Mouse (Mus musculus) forebrain, embryonic 15.5 days (tissue): ENCODE results near the gene Zfp266. TPM values are rescaled to one million over a fixed set of nuclear protein-coding genes. Genes with fewer than 3 reads are reported as not detected.
A peak's percentile ranks its signal among the peaks of the same experiment; 100 is the strongest.
"Not testable (repeated sequence)": the region's sequence is repeated elsewhere in the genome, so short reads cannot be mapped to it uniquely, and the experiment has no call there.

Experiments used
- ATAC-seq: fragments of 200-750 bp; cut with Nextera tagmentation; replicated peaks from 2 replicates; pipeline ENCODE4 v1.8.0; 2017; ENCODE audit warnings: mild to moderate bottlenecking, moderate TSS enrichment, moderate library complexity
- H3K27ac ChIP-seq: fragments of 300-500 bp; sonication (generic); replicated peaks from 2 replicates; pipeline ENCODE4 v1.5.1; 2015; ENCODE audit warnings: mild to moderate bottlenecking, inconsistent platforms
- H3K27me3 ChIP-seq: fragments of 300-500 bp; sonication (generic); 2 replicates; pipeline ENCODE4 v1.6.1; 2015; ENCODE audit warnings: inconsistent platforms
- H3K36me3 ChIP-seq: fragments of 300-500 bp; sonication (generic); 2 replicates; pipeline ENCODE4 v1.6.1; 2015; ENCODE audit warnings: mild to moderate bottlenecking, inconsistent platforms
- H3K4me1 ChIP-seq: fragments of 300-500 bp; sonication (generic); 2 replicates; pipeline ENCODE4 v1.6.1; 2015; ENCODE audit warnings: inconsistent platforms
- H3K4me2 ChIP-seq: fragments of 300-500 bp; sonication (generic); replicated peaks from 2 replicates; pipeline ENCODE4 v1.6.1; 2015; ENCODE audit warnings: mild to moderate bottlenecking, inconsistent platforms
- H3K4me3 ChIP-seq: fragments of 300-500 bp; sonication (generic); 2 replicates; pipeline ENCODE4 v1.5.1; 2015; ENCODE audit warnings: mild to moderate bottlenecking, inconsistent platforms
- H3K9ac ChIP-seq: fragments of 300-500 bp; sonication (generic); replicated peaks from 2 replicates; pipeline ENCODE4 v1.6.1; 2015; ENCODE audit warnings: mild to moderate bottlenecking, inconsistent platforms
- H3K9me3 ChIP-seq: fragments of 300-500 bp; sonication (generic); 2 replicates; pipeline ENCODE4 v1.6.1; 2016; ENCODE audit warnings: inconsistent platforms
- WGBS: fragments of 180-500 bp; shearing (Covaris S2); methylation state at CpG from one replicate; pipeline ENCODE4 v1.1.7; 2015; ENCODE audit warnings: mixed read lengths; 5-methylcytosine and 5-hydroxymethylcytosine counted together
- polyA plus RNA-seq: library from polyadenylated mRNA; unstranded; fragments of >200 nt; fragmentation: Nextera tagmentation; extraction: Ambion mirVana; gene quantifications from 2 replicates; pipeline ENCODE4 v1.2.1, GENCODE M21; 2015

The Zfp266 gene
- polyA plus RNA-seq: 160 and 167 TPM in 2 replicates

- H3K27me3 ChIP-seq: no peaks in the 10 kb centered on the region
- peak; percentile 88 for ATAC-seq
Measured at GRCm38 (mm10) chr9:20521306-20521957, at the start of gene Zfp266. Gene Zfp266 (minus strand): TSS chr9:20521417.

GRCm38 (mm10) chr9:20565326-20566030 lies 44.3 kb upstream of the Zfp266 start:
- not testable (repeated sequence) for H3K9me3 ChIP-seq, H3K9ac ChIP-seq, H3K27ac ChIP-seq, H3K36me3 ChIP-seq, H3K4me2 ChIP-seq, H3K4me3 ChIP-seq, ATAC-seq, H3K4me1 ChIP-seq, H3K27me3 ChIP-seq
- WGBS: 68% methylated on average over 3 of the region's 3 CpGs

More at GRCm38 (mm10) chr9:20521306-20521957, at the start of gene Zfp266:
- Histone ChIP-seq H3K9me3 (no peaks in the 10 kb centered on the region), H3K4me2 (peak within 1 kb of the TSS; percentile 84), H3K4me1 (peaks cover 39% of the 10 kb centered on the region), H3K9ac (peak within 1 kb of the TSS; percentile 97), H3K36me3 (peaks cover 7% of the 10 kb centered on the region; the same call in 1 of the 2 replicates), H3K4me3 (peak within 1 kb of the TSS; percentile 96), H3K27ac (peak within 1 kb of the TSS; percentile 98)
- WGBS: under 1% methylated on average over 46 of the region's 46 CpGs

GRCm38 (mm10) chr9:20562177-20562576 lies 41.0 kb upstream of the Zfp266 start:
- H3K4me3 ChIP-seq: no peak overlapping the region
- no peak overlapping the region for H3K4me2 ChIP-seq
- ATAC-seq: no peak
- WGBS: 84% methylated on average over 5 of the region's 5 CpGs
- no peaks in the 10 kb centered on the region for H3K27me3 ChIP-seq
- no peaks in the 10 kb centered on the region for H3K36me3 ChIP-seq
- H3K9me3 ChIP-seq: no peaks in the 10 kb centered on the region
- no peaks in the 10 kb centered on the region for H3K4me1 ChIP-seq
- H3K27ac ChIP-seq: no peak overlapping the region
- no peak overlapping the region for H3K9ac ChIP-seq

- WGBS: 83% methylated on average over 1 of the region's 1 CpGs
- Histone ChIP-seq H3K9ac (no peak overlapping the region), H3K9me3 (no peaks in the 10 kb centered on the region)
Measured at GRCm38 (mm10) chr9:20552698-20553097, 31.5 kb upstream of the Zfp266 start.

GRCm38 (mm10) chr9:20551781-20552275 lies 30.6 kb upstream of the Zfp266 start:
- Histone ChIP-seq H3K4me3 (no peak overlapping the region), H3K4me1 (no peaks in the 10 kb centered on the region), H3K27me3 (0 out of 2 replicates have a peak, but pooled peaks cover 4% of the 10 kb centered on the region), H3K27ac (no peak overlapping the region), H3K36me3 (no peaks in the 10 kb centered on the region), H3K4me2 (no peak overlapping the region), H3K9ac (no peak overlapping the region), H3K9me3 (no peaks in the 10 kb centered on the region)
- WGBS: 58% methylated on average over 5 of the region's 5 CpGs
- no peak for ATAC-seq

More at GRCm38 (mm10) chr9:20552698-20553097, 31.5 kb upstream of the Zfp266 start:
- ATAC-seq: no peak
- Histone ChIP-seq H3K4me1 (no peaks in the 10 kb centered on the region), H3K4me3 (no peak overlapping the region), H3K4me2 (no peak overlapping the region), H3K27me3 (0 out of 2 replicates have a peak, but pooled peaks cover 3% of the 10 kb centered on the region), H3K36me3 (no peaks in the 10 kb centered on the region), H3K27ac (no peak overlapping the region)

GRCm38 (mm10) chr9:20545151-20545550 lies 23.9 kb upstream of the Zfp266 start:
- ATAC-seq: no peak

GRCm38 (mm10) chr9:20544070-20544821 lies 23.0 kb upstream of the Zfp266 start:
- Histone ChIP-seq H3K9ac (peak overlapping the region; percentile 40; the same call in 1 of the 2 replicates), H3K9me3 (no peaks in the 10 kb centered on the region), H3K36me3 (no peaks in the 10 kb centered on the region), H3K27me3 (0 out of 2 replicates have a peak, but pooled peaks cover 6% of the 10 kb centered on the region), H3K4me2 (peak overlapping the region; percentile 50), H3K27ac (peak overlapping the region; percentile 74), H3K4me3 (peak overlapping the region; percentile 40), H3K4me1 (peaks cover 8% of the 10 kb centered on the region)
- 2% methylated on average over 43 of the region's 43 CpGs for WGBS
- peak; percentile 97 for ATAC-seq

More at GRCm38 (mm10) chr9:20545151-20545550, 23.9 kb upstream of the Zfp266 start:
- H3K27me3 ChIP-seq: 0 out of 2 replicates have a peak, but pooled peaks cover 6% of the 10 kb centered on the region
- H3K4me3 ChIP-seq: peak overlapping the region; percentile 40
- H3K4me1 ChIP-seq: peaks cover 8% of the 10 kb centered on the region
- H3K36me3 ChIP-seq: no peaks in the 10 kb centered on the region
- H3K27ac ChIP-seq: peak overlapping the region; percentile 74
- peak overlapping the region; percentile 50 for H3K4me2 ChIP-seq
- peak overlapping the region; percentile 40; the same call in 1 of the 2 replicates for H3K9ac ChIP-seq
- H3K9me3 ChIP-seq: no peaks in the 10 kb centered on the region
- WGBS: 25% methylated on average over 8 of the region's 8 CpGs

- H3K4me3 ChIP-seq: no peak overlapping the region
- no peaks in the 10 kb centered on the region for H3K9me3 ChIP-seq
- 0 out of 2 replicates have a peak overlapping the region, but pooled peaks have one; percentile 50 for H3K4me2 ChIP-seq
- no peak overlapping the region for H3K9ac ChIP-seq
- H3K36me3 ChIP-seq: no peaks in the 10 kb centered on the region
- peaks cover 8% of the 10 kb centered on the region for H3K4me1 ChIP-seq
- H3K27ac ChIP-seq: peak overlapping the region; percentile 74; the same call in 1 of the 2 replicates
- WGBS: 31% methylated on average over 6 of the region's 6 CpGs
- ATAC-seq: no peak
- 0 out of 2 replicates have a peak, but pooled peaks cover 6% of the 10 kb centered on the region for H3K27me3 ChIP-seq
Measured at GRCm38 (mm10) chr9:20543496-20543895, 22.3 kb upstream of the Zfp266 start.

GRCm38 (mm10) chr9:20536598-20536997 lies 15.4 kb upstream of the Zfp266 start:
- peaks cover 7% of the 10 kb centered on the region for H3K27me3 ChIP-seq
- H3K36me3 ChIP-seq: no peaks in the 10 kb centered on the region
- no peak overlapping the region for H3K4me3 ChIP-seq
- H3K4me2 ChIP-seq: no peak overlapping the region
- ATAC-seq: no peak
- no peak overlapping the region for H3K9ac ChIP-seq
- no peak overlapping the region for H3K27ac ChIP-seq
- H3K9me3 ChIP-seq: no peaks in the 10 kb centered on the region
- no peaks in the 10 kb centered on the region for H3K4me1 ChIP-seq
- WGBS: 86% methylated on average over 2 of the region's 2 CpGs

GRCm38 (mm10) chr9:20534326-20534926 lies 13.2 kb upstream of the Zfp266 start:
- no peaks in the 10 kb centered on the region for H3K4me1 ChIP-seq
- H3K27me3 ChIP-seq: peaks cover 4% of the 10 kb centered on the region
- H3K9ac ChIP-seq: no peak overlapping the region
- no peaks in the 10 kb centered on the region for H3K36me3 ChIP-seq
- no peaks in the 10 kb centered on the region for H3K9me3 ChIP-seq
- H3K4me2 ChIP-seq: no peak overlapping the region
- no peak for ATAC-seq
- H3K27ac ChIP-seq: no peak overlapping the region
- WGBS: 73% methylated on average over 8 of the region's 8 CpGs
- H3K4me3 ChIP-seq: no peak overlapping the region

- peak overlapping the region; percentile 97 for H3K9ac ChIP-seq
- H3K4me3 ChIP-seq: peak overlapping the region; percentile 96
- H3K36me3 ChIP-seq: peaks cover 9% of the 10 kb centered on the region
- H3K4me1 ChIP-seq: peaks cover 39% of the 10 kb centered on the region
- no peaks in the 10 kb centered on the region for H3K27me3 ChIP-seq
- no peak for ATAC-seq
- no peaks in the 10 kb centered on the region for H3K9me3 ChIP-seq
- H3K27ac ChIP-seq: peak overlapping the region; percentile 98
- H3K4me2 ChIP-seq: peak overlapping the region; percentile 65
- 0% methylated on average over 17 of the region's 17 CpGs for whole genome bisulfite sequencing
Measured at GRCm38 (mm10) chr9:20520531-20521210, 546 bp downstream of the Zfp266 start.
